Mouse (Mus musculus) kidney, adult 2 months (tissue): ENCODE measurements at regions not wholly inside any gene's neighbourhood (a gene's known extent, or its start where the extent isn't known, plus 50 kb on each side); places are given as distances from the start of the nearest gene placed in this dataset.

Experiments
- CTCF ChIP-seq: fragments of 200-500 bp; conservative IDR thresholded peaks from 2 replicates; pipeline ENCODE4 v1.5.1; 2011; ENCODE audit warnings: low read depth, mild to moderate bottlenecking, control low read depth, low read length, moderate library complexity, mixed read lengths; ENCODE audit not compliant: insufficient read depth, insufficient read length
- POLR2A ChIP-seq: fragments of 200-500 bp; IDR thresholded peaks from one replicate; pipeline ENCODE4 v1.6.1; 2011; ENCODE audit warnings: low read depth, low read length, control low read depth

DNA sequence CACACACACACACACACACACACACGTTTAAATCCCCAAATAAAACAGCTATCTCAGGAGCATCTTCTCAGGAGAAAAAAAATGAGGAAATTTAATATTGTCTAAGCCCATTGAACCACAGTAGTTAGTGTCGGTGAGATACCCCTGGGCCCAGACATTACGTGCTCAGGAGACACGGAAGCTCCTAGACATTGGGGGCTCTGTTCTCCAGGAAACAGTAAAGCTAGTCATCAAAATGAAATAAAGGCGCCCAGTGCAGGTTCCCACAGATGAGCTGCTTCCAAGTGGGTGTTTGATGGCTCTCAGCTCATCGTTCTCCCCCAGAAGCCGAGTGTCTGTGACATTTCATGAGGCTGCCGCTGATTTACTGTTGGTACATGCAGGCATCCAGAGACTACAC is 325.8 kb upstream of the Gm5415 start:
- no peak for TF ChIP-seq CTCF
- TF ChIP-seq POLR2A: no peak
